Mouse (Mus musculus) right cerebral cortex, postnatal 14 days (tissue): Measurements from ENCODE around the gene D630036H23Rik.
"Not testable (repeated sequence)": the region's sequence is repeated elsewhere in the genome, so short reads cannot be mapped to it uniquely, and the experiment has no call there.

Experiments
- DNase-seq: peaks from one replicate; pipeline ENCODE4 v3.0.0; 2022

D630036H23Rik gene

GRCm38 (mm10) chr12:36381441-36382340 is at the start of gene D630036H23Rik, which contains the start of gene Ispd:
D630036H23Rik (minus strand) TSS chr12:36382181.
Ispd (plus strand) TSS chr12:36381450.
- peak; percentile 83 for DNase-seq

GRCm38 (mm10) chr12:36426163-36427045 is 44.4 kb upstream of the D630036H23Rik start:
- DNase-seq = no peak

GRCm38 (mm10) chr12:36425258-36425657 is 43.3 kb upstream of the D630036H23Rik start:
- DNase-seq = no peak

- no peak for DNase-seq
These were observed 41.7 kb upstream of the D630036H23Rik start for GRCm38 (mm10) chr12:36423677-36424076.

- no peak for DNase-seq
These were observed 13.1 kb upstream of the D630036H23Rik start for GRCm38 (mm10) chr12:36395115-36395514.

GRCm38 (mm10) chr12:36386991-36387390 is 5.0 kb upstream of the D630036H23Rik start:
- no peak for DNase-seq

- no peak for DNase-seq
These were observed 3.4 kb upstream of the D630036H23Rik start for GRCm38 (mm10) chr12:36385386-36385785.

GRCm38 (mm10) chr12:36380806-36381205 is 1.2 kb downstream of the D630036H23Rik start:
- no peak for DNase-seq

- no peak for DNase-seq
These were observed 1.7 kb downstream of the D630036H23Rik start for GRCm38 (mm10) chr12:36380254-36380653.

GRCm38 (mm10) chr12:36376391-36376790 is 5.6 kb downstream of the D630036H23Rik start:
- not testable (repeated sequence) for DNase-seq

GRCm38 (mm10) chr12:36373237-36373998 is 8.6 kb downstream of the D630036H23Rik start:
- no peak for DNase-seq

GRCm38 (mm10) chr12:36364013-36364412 is 18.0 kb downstream of the D630036H23Rik start:
- DNase-seq = no peak

- DNase-seq = no peak
These were observed 21.3 kb downstream of the D630036H23Rik start for GRCm38 (mm10) chr12:36360693-36361092.

GRCm38 (mm10) chr12:36360064-36360463 is 21.9 kb downstream of the D630036H23Rik start:
- no peak for DNase-seq

- no peak for DNase-seq
These were observed 37.9 kb downstream of the D630036H23Rik start for GRCm38 (mm10) chr12:36344131-36344530.

GRCm38 (mm10) chr12:36333837-36334281 is 48.1 kb downstream of the D630036H23Rik start:
- peak; percentile 9 for DNase-seq

- no peak for DNase-seq
These were observed 49.3 kb downstream of the D630036H23Rik start for GRCm38 (mm10) chr12:36332676-36333075.
